Mouse (Mus musculus) forebrain, embryonic 12.5 days (tissue): ENCODE data around the gene Diablo. TPM values are rescaled to one million over a fixed set of nuclear protein-coding genes. Genes with fewer than 3 reads are reported as not detected.
A peak's percentile ranks its signal among the peaks of the same experiment; 100 is the strongest.

ENCODE experiments used
- ATAC-seq: fragments of 200-750 bp; cut with Nextera tagmentation; 2 replicates; pipeline ENCODE4 v1.8.0; 2017; ENCODE audit warnings: moderate TSS enrichment; ENCODE audit not compliant: low FRiP score
- H3K27ac ChIP-seq: fragments of 300-500 bp; sonication (generic); 2 replicates; pipeline ENCODE4 v1.5.1; 2016; ENCODE audit warnings: mild to moderate bottlenecking
- H3K27me3 ChIP-seq: fragments of 300-500 bp; sonication (generic); 2 replicates; pipeline ENCODE4 v1.6.1; 2016; ENCODE audit warnings: mild to moderate bottlenecking
- H3K36me3 ChIP-seq: fragments of 300-500 bp; sonication (generic); replicated peaks from 2 replicates; pipeline ENCODE4 v1.6.1; 2016; ENCODE audit warnings: mild to moderate bottlenecking
- H3K4me1 ChIP-seq: fragments of 300-500 bp; sonication (generic); 2 replicates; pipeline ENCODE4 v1.6.1; 2016
- H3K4me2 ChIP-seq: fragments of 300-500 bp; sonication (generic); 2 replicates; pipeline ENCODE4 v1.6.1; 2016; ENCODE audit warnings: mild to moderate bottlenecking, moderate library complexity
- H3K4me3 ChIP-seq: fragments of 300-500 bp; sonication (generic); replicated peaks from 2 replicates; pipeline ENCODE4 v1.5.1; 2016; ENCODE audit warnings: mild to moderate bottlenecking
- H3K9ac ChIP-seq: fragments of 300-500 bp; sonication (generic); 2 replicates; pipeline ENCODE4 v1.6.1; 2016; ENCODE audit warnings: mild to moderate bottlenecking
- H3K9me3 ChIP-seq: fragments of 300-500 bp; sonication (generic); 2 replicates; pipeline ENCODE4 v1.6.1; 2016
- WGBS: fragments of 180-500 bp; shearing (Covaris S2); methylation state at CpG from one replicate; pipeline ENCODE4 v1.1.7; 2016; 5-methylcytosine and 5-hydroxymethylcytosine counted together
- polyA plus RNA-seq: library from polyadenylated mRNA; unstranded; fragments of >200 nt; fragmentation: Nextera tagmentation; extraction: Ambion mirVana; gene quantifications from 2 replicates; pipeline ENCODE4 v1.2.1, GENCODE M21; 2016

The Diablo gene
- polyA plus RNA-seq = 128 and 135 TPM in 2 replicates

DNA sequence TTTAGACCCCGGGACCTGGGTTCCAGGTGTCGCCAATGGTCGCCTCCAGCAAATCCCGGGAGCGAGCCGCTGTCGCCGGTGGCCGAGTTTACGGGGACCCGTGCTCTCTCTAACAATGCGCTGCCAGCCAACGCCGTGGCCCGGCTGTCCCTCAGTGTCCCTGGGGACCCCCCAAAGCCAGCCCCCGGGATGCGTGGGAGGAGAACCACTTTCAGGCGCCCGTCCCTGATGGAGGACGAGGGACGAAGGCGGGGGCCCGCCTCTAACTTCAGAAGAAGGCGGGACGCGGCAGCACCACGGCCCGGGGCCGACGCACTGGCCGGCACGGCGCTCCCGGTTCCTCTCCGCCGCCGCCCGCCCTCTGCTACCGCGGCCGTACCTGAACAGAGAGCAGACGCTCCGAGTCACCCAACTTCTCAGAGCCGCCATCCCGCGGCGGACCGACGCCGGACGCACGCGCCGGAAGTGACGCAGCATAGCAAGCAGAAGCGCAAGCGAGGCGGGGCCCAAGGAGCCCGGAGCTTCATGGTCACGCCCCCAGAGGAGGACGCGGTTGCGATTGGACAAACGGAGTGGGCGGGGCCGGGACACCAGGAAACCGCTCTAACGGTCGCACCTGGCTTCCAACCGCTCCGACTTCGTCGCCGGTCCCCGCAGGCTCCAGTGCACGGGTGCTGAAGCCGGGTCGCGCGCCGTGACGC, at the start of gene Diablo:
Gene Diablo (minus strand): TSS at position 485 of the 701 bp plus-strand sequence.
- peak within 1 kb of the TSS; percentile 65 for H3K27ac ChIP-seq
- H3K9ac ChIP-seq = peak within 1 kb of the TSS; percentile 81
- peak within 1 kb of the TSS; percentile 93 for H3K4me3 ChIP-seq
- peak within 1 kb of the TSS; percentile 86 for H3K4me2 ChIP-seq
- under 1% methylated on average over 82 of the region's 82 CpGs for WGBS
- H3K36me3 ChIP-seq = peaks cover 22% of the 10 kb centered on the region
- no peaks in the 10 kb centered on the region for H3K9me3 ChIP-seq
- H3K27me3 ChIP-seq = no peaks in the 10 kb centered on the region
- peaks cover 32% of the 10 kb centered on the region for H3K4me1 ChIP-seq
- peak; percentile 98 for ATAC-seq

GRCm38 (mm10) chr5:123573362-123573761, 49.4 kb upstream of the Diablo start:
- Histone ChIP-seq H3K9ac (no peak overlapping the region), H3K9me3 (no peaks in the 10 kb centered on the region), H3K4me2 (peak overlapping the region; percentile 91), H3K27me3 (no peaks in the 10 kb centered on the region), H3K4me3 (peak overlapping the region; percentile 95; the same call in 1 of the 2 replicates), H3K27ac (no peak overlapping the region), H3K36me3 (peaks cover 23% of the 10 kb centered on the region), H3K4me1 (peaks cover 12% of the 10 kb centered on the region)
- 0 out of 2 replicates have a peak, but pooled peaks have one; percentile 9 for ATAC-seq
- 67% methylated on average over 8 of the region's 8 CpGs for WGBS

DNA sequence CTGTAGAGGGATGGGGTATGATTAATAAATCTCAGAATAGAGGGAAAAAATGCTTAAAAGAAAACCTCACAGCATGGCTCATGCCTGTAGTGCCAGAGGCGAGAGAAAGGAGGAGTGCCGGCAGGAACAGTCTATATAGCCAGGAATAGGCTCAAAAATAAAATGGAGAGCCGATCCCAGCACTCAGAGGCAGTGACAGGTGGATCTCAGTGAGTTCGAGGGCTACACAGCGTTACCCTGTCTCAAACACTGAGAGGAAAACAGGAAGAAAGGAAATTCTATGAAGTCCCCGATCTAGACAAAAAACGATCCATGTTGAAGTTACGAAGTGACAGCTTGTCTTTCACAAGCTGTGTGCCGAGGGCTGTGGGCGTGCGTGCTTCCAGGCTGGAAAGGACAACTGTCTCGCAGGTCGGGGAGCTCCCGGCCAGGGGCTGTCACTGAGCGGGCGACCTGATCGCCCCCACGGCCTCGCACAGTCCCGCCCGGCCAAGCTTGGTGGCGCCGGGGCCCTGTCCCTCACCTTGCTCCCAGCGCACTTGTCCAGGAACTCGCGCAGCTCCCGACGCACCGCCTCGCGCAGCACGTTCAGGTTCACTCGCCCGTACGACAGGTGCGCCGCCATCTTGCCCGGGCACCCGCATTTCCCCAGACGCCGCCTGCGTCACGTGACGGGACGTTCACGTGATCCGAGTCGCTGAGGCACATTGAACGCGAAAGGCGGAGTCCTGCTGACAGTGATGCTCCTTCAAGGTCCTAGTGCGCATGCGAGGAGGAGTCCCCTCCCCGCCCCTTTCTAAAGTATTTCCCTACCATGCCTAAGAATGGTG, 48.6 kb upstream of the Diablo start, which contains the start of gene Vps33a:
Gene Vps33a (minus strand): TSS at position 682 of the 830 bp plus-strand sequence.
- ATAC-seq = peak; percentile 94
- H3K27ac ChIP-seq = peak within 1 kb of the TSS; percentile 70; the same call in 1 of the 2 replicates
- no peaks in the 10 kb centered on the region for H3K9me3 ChIP-seq
- H3K27me3 ChIP-seq = no peaks in the 10 kb centered on the region
- peak within 1 kb of the TSS; percentile 95 for H3K4me3 ChIP-seq
- peak within 1 kb of the TSS; percentile 91 for H3K4me2 ChIP-seq
- peak within 1 kb of the TSS; percentile 77 for H3K9ac ChIP-seq
- H3K4me1 ChIP-seq = peaks cover 12% of the 10 kb centered on the region
- H3K36me3 ChIP-seq = peaks cover 24% of the 10 kb centered on the region
- WGBS = under 1% methylated on average over 53 of the region's 54 CpGs

- Histone ChIP-seq H3K4me1 (no peaks in the 10 kb centered on the region), H3K36me3 (peaks cover 88% of the 10 kb centered on the region), H3K4me2 (no peak overlapping the region), H3K9ac (no peak overlapping the region), H3K9me3 (no peaks in the 10 kb centered on the region), H3K27ac (no peak overlapping the region), H3K4me3 (no peak overlapping the region), H3K27me3 (no peaks in the 10 kb centered on the region)
- 95% methylated on average over 11 of the region's 11 CpGs for WGBS
- ATAC-seq = no peak
Observed at GRCm38 (mm10) chr5:123561128-123561527, 37.2 kb upstream of the Diablo start.

GRCm38 (mm10) chr5:123559588-123559987, 35.6 kb upstream of the Diablo start:
- Histone ChIP-seq H3K4me3 (no peak overlapping the region), H3K36me3 (peaks cover 82% of the 10 kb centered on the region)
- no peak for ATAC-seq

DNA sequence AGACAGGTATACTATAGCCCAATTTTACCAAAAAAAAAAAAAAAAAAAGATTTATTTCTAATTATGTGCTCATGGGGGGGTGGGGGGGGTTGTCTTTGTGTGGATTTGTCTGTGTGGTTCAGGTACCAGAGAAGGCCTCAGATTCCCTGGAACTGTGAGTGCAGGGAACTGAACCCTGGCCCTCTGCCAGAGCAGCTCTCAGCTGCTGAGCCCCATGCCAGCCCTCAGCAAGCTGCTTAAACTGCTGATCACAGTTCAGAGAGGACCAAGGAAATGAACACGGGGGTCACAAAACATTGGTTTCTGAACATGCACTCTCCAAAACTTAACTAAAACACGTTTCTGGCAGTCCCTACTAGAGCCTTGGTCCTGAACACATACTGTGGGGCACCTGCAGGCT, 32.5 kb upstream of the Diablo start:
- Histone ChIP-seq H3K4me1 (no peaks in the 10 kb centered on the region), H3K9me3 (no peaks in the 10 kb centered on the region), H3K36me3 (peaks cover 55% of the 10 kb centered on the region), H3K4me3 (no peak overlapping the region), H3K27ac (no peak overlapping the region), H3K4me2 (no peak overlapping the region), H3K27me3 (no peaks in the 10 kb centered on the region), H3K9ac (no peak overlapping the region)
- WGBS = 72% methylated on average over 2 of the region's 2 CpGs
- ATAC-seq = no peak

More at GRCm38 (mm10) chr5:123559588-123559987, 35.6 kb upstream of the Diablo start:
- Histone ChIP-seq H3K4me1 (no peaks in the 10 kb centered on the region), H3K27ac (no peak overlapping the region), H3K9me3 (no peaks in the 10 kb centered on the region), H3K9ac (no peak overlapping the region), H3K4me2 (no peak overlapping the region), H3K27me3 (no peaks in the 10 kb centered on the region)
- 93% methylated on average over 8 of the region's 8 CpGs for WGBS

- Histone ChIP-seq H3K4me3 (no peak overlapping the region), H3K9me3 (no peaks in the 10 kb centered on the region), H3K27me3 (no peaks in the 10 kb centered on the region), H3K36me3 (peaks cover 48% of the 10 kb centered on the region), H3K9ac (no peak overlapping the region), H3K4me1 (no peaks in the 10 kb centered on the region), H3K4me2 (no peak overlapping the region), H3K27ac (no peak overlapping the region)
- no peak for ATAC-seq
- 90% methylated on average over 7 of the region's 7 CpGs for WGBS
Observed at GRCm38 (mm10) chr5:123555693-123556092, 31.7 kb upstream of the Diablo start.

- Histone ChIP-seq H3K9me3 (no peaks in the 10 kb centered on the region), H3K4me2 (no peak overlapping the region), H3K4me1 (no peaks in the 10 kb centered on the region), H3K4me3 (no peak overlapping the region), H3K27me3 (no peaks in the 10 kb centered on the region), H3K27ac (no peak overlapping the region), H3K36me3 (peaks cover 82% of the 10 kb centered on the region), H3K9ac (no peak overlapping the region)
- ATAC-seq = no peak
- 92% methylated on average over 10 of the region's 10 CpGs for WGBS
Observed at GRCm38 (mm10) chr5:123533801-123534200, 9.8 kb upstream of the Diablo start.

DNA sequence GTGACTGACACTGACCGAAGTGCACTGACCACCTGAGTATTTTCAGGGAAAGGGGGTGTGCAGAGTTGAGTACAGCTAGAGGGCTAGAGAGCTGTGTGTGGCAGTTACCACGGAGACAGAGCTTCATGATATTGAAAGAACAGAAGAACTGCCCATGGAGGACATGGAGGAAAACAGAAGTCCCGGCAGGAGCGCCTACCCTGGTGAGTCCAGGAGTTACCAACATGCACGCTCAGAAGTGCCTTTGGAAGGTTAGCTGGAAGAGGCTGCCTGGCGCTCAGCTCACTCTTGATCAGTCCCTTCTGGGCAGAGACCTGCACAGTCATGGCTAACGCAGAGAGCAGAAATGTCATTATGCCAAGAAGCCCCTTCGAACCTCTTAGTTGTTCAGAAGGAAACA, 6.1 kb upstream of the Diablo start:
- Histone ChIP-seq H3K4me1 (no peaks in the 10 kb centered on the region), H3K9me3 (no peaks in the 10 kb centered on the region), H3K27ac (no peak overlapping the region), H3K4me3 (no peak overlapping the region), H3K4me2 (no peak overlapping the region), H3K9ac (no peak overlapping the region), H3K36me3 (peaks cover 71% of the 10 kb centered on the region), H3K27me3 (no peaks in the 10 kb centered on the region)
- no peak for ATAC-seq
- WGBS = 91% methylated on average over 8 of the region's 8 CpGs

DNA sequence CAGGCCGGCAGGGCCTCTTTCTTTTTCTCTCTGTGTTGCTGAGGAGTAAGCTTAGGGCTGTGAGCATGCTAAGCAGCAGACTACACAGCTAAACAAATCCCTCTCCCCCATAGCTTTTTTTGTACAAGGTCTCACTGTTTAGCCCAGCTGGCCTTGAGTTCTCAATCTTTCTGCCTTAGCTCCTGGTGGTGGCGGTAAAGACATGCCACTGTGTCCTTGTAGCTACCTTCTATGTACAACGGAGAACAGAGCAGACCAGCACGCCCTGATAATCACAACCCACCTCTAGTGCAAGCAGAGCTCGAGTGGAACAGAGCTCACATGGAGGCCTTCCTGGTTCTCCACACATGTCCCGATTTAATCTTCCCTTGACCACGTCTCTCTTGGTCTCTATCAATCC, 4.7 kb upstream of the Diablo start:
- Histone ChIP-seq H3K27me3 (no peaks in the 10 kb centered on the region), H3K36me3 (peaks cover 58% of the 10 kb centered on the region), H3K9ac (no peak overlapping the region), H3K4me1 (peaks cover 7% of the 10 kb centered on the region), H3K27ac (no peak overlapping the region), H3K9me3 (no peaks in the 10 kb centered on the region), H3K4me3 (no peak overlapping the region), H3K4me2 (no peak overlapping the region)
- 81% methylated on average over 7 of the region's 7 CpGs for WGBS
- ATAC-seq = no peak

DNA sequence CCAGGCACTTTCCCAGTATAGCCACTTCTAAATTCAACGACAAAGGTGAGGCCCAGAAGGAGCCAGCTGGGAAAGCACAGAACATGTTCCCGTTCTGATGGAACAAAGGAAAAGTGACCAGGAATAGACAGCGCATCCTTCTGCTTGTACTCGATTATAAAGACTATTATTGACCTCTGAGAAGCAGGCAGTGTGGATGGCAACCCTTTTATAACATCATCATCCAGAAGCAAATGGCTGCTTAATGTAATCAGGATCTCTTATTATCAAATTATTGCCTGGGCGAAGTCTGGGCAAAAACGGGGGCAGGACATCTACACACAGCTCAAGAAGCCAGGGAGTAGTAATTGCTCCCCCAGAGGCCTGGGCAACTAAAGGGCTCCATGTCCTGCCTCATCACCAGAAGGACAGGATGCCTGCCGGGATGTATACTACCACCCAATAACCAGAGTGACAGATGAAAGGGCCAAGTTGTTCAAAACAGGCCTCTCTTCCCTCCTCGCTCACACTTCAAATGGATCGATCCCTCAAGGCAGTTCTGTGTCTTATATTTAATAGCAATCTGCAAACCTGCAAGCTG, 2.0 kb upstream of the Diablo start:
- Histone ChIP-seq H3K27ac (no peak overlapping the region), H3K36me3 (peaks cover 31% of the 10 kb centered on the region), H3K4me2 (no peak overlapping the region), H3K4me3 (no peak overlapping the region), H3K4me1 (peaks cover 32% of the 10 kb centered on the region), H3K27me3 (no peaks in the 10 kb centered on the region), H3K9ac (no peak overlapping the region), H3K9me3 (no peaks in the 10 kb centered on the region)
- WGBS = 92% methylated on average over 9 of the region's 9 CpGs
- ATAC-seq = no peak

DNA sequence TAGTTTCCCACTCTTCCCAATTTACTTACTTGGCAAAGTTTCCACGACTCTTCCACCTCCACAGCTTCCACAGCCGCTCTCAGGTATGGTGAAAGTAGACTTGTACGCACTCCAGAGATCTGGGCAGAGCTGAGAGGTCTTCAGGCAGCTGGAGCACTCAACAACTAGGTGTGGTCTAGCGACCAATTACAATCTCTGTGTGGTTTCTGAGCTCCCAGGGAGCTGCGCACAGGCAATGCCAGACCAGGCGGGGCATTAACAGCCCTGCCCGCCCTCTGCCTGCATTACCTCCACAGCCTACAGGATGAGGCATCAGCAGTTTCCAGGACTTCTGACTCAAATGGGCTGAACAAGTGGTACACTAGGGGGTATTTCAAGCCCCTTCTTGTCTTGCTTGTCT, 1.3 kb upstream of the Diablo start, which contains the start of gene Gm49027:
Gene Gm49027 (minus strand): TSS at position 208 of the 400 bp plus-strand sequence.
- peaks cover 32% of the 10 kb centered on the region for H3K4me1 ChIP-seq
- peak within 1 kb of the TSS; percentile 47; the same call in 1 of the 2 replicates for H3K27ac ChIP-seq
- WGBS = 87% methylated on average over 7 of the region's 7 CpGs
- H3K4me3 ChIP-seq = peak within 1 kb of the TSS; percentile 93
- peaks cover 24% of the 10 kb centered on the region for H3K36me3 ChIP-seq
- no peak for ATAC-seq
- peak within 1 kb of the TSS; percentile 86 for H3K4me2 ChIP-seq
- H3K9ac ChIP-seq = peak within 1 kb of the TSS; percentile 59
- H3K27me3 ChIP-seq = no peaks in the 10 kb centered on the region
- no peaks in the 10 kb centered on the region for H3K9me3 ChIP-seq
